Mouse (Mus musculus): ENCODE results near the gene Retn.

DNA sequence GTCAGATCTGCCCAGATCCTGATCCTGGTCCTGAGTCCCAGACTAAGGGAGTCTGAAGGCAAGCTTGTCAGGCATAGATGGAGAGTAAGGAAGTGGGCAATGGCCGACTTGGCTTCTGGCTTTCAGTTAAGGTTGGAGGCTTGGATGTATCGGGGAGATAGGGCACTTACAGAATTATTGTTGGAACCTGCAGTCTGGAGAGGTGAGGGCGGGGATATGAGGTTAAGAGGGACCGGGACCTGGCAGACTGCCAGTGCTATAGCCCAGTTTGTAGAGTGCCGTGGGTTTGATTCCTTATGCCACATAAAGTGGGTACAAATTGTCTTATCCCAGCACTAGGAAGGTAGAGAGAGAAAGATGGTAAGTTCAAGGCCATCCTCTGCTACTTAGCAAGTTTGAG lies 24.1 kb downstream of the Retn start:
- no peak for TF ChIP-seq CTCF (conservative IDR thresholded peaks at IDR 0.05; ENCODE audit: low read length)
- TF ChIP-seq POU5F1 (IDR thresholded peaks at IDR 0.05; ENCODE audit: borderline replicate concordance, low read length), result no peak

All from E14TG2a.4 (cell line).